Mouse (Mus musculus) left cerebral cortex, postnatal 10 days (tissue): ENCODE data around the gene Rbm19. TPM values are rescaled to one million over a fixed set of nuclear protein-coding genes. Genes with fewer than 3 reads are reported as not detected.
A peak's percentile ranks its signal among the peaks of the same experiment; 100 is the strongest.
"Not testable (repeated sequence)": the region's sequence is repeated elsewhere in the genome, so short reads cannot be mapped to it uniquely, and the experiment has no call there.

ENCODE experiments used
- DNase-seq, 2 experiments: peaks; one replicate each; pipeline ENCODE4 v3.0.0; 2021 to 2022; ENCODE audit warnings: low spot score in 2 of 2, mixed read lengths in 1 of 2; ENCODE audit errors: extremely low spot score in 1 of 2
- intact Hi-C: fragments of 180-260 bp; cut with DNase I; formaldehyde crosslinking; loops from one replicate; pipeline ENCODE4 v1.15.1; 2025
- total RNA-seq, 2 experiments: library from RNA; stranded (reverse); gene quantifications; 2 replicates each; pipeline ENCODE4 v1.2.3; 2021

Gene Rbm19
- 10 to 100 TPM; 23.8 to 24.6 TPM for total RNA-seq

GRCm38 (mm10) chr5:120116261-120117050 lies at the start of gene Rbm19:
Gene Rbm19 (plus strand): TSS chr5:120116465.
- intact Hi-C loops, result loop anchor here (10.0 kb wide), 1 partner anchor 1352 kb away; no protein-coding TSS in a partner anchor
- peak; percentile 87 to 97 for DNase-seq

- DNase-seq, result no peak
- intact Hi-C loops, result no loop called here
Observed at GRCm38 (mm10) chr5:120067266-120067665, 49.0 kb upstream of the Rbm19 start.

GRCm38 (mm10) chr5:120074101-120074500 lies 42.2 kb upstream of the Rbm19 start:
- intact Hi-C loops, result no loop called here
- no peak for DNase-seq

GRCm38 (mm10) chr5:120080027-120080426 lies 36.2 kb upstream of the Rbm19 start:
- intact Hi-C loops, result no loop called here

GRCm38 (mm10) chr5:120080468-120080867 lies 35.8 kb upstream of the Rbm19 start:
- DNase-seq, result no peak
- intact Hi-C loops, result no loop called here

More at GRCm38 (mm10) chr5:120080027-120080426, 36.2 kb upstream of the Rbm19 start:
- DNase-seq, result no peak

- intact Hi-C loops, result loop anchor here (1.0 to 5.0 kb wide), 2 partner anchors 231 to 310 kb away; no protein-coding TSS in a partner anchor
- peak; percentile 64 to 92 for DNase-seq
Observed at GRCm38 (mm10) chr5:120088561-120088960, 27.7 kb upstream of the Rbm19 start.

GRCm38 (mm10) chr5:120094602-120095001 lies 21.7 kb upstream of the Rbm19 start:
- no peak for DNase-seq
- intact Hi-C loops, result no loop called here

GRCm38 (mm10) chr5:120097042-120097441 lies 19.2 kb upstream of the Rbm19 start:
- intact Hi-C loops, result no loop called here
- DNase-seq, result no peak

GRCm38 (mm10) chr5:120100814-120101213 lies 15.5 kb upstream of the Rbm19 start:
- no peak for DNase-seq
- intact Hi-C loops, result loop anchor here (5.0 to 10.0 kb wide), 3 partner anchors 324 to 1316 kb away; no protein-coding TSS in a partner anchor

GRCm38 (mm10) chr5:120102097-120102496 lies 14.2 kb upstream of the Rbm19 start:
- intact Hi-C loops, result loop anchor here (5.0 to 10.0 kb wide), 3 partner anchors 325 to 1317 kb away; no protein-coding TSS in a partner anchor

GRCm38 (mm10) chr5:120102732-120103131 lies 13.5 kb upstream of the Rbm19 start:
- DNase-seq, result peak in 1 of 2 experiments; percentile 48
- intact Hi-C loops, result loop anchor here (5.0 to 10.0 kb wide), 3 partner anchors 325 to 1318 kb away; no protein-coding TSS in a partner anchor

More at GRCm38 (mm10) chr5:120102097-120102496, 14.2 kb upstream of the Rbm19 start:
- DNase-seq, result no peak

GRCm38 (mm10) chr5:120103458-120103857 lies 12.8 kb upstream of the Rbm19 start:
- no peak for DNase-seq
- intact Hi-C loops, result loop anchor here (5.0 to 10.0 kb wide), 3 partner anchors 326 to 1319 kb away; no protein-coding TSS in a partner anchor

- DNase-seq, result no peak
Observed at GRCm38 (mm10) chr5:120106424-120107073, 9.7 kb upstream of the Rbm19 start.

GRCm38 (mm10) chr5:120114361-120114760 lies 1.9 kb upstream of the Rbm19 start:
- DNase-seq, result no peak
- intact Hi-C loops, result loop anchor here (10.0 kb wide), 1 partner anchor 1350 kb away; no protein-coding TSS in a partner anchor

More at GRCm38 (mm10) chr5:120106424-120107073, 9.7 kb upstream of the Rbm19 start:
- intact Hi-C loops, result loop anchor here (10.0 kb wide), 1 partner anchor 1322 kb away; no protein-coding TSS in a partner anchor

GRCm38 (mm10) chr5:120117161-120117560 lies 896 bp downstream of the Rbm19 start:
- intact Hi-C loops, result loop anchor here (10.0 kb wide), 1 partner anchor 1352 kb away; no protein-coding TSS in a partner anchor
- not testable (repeated sequence) for DNase-seq

- intact Hi-C loops, result no loop called here
- DNase-seq, result no peak
Observed at GRCm38 (mm10) chr5:120124881-120125690, 8.8 kb downstream of the Rbm19 start.

GRCm38 (mm10) chr5:120127641-120128040 lies 11.4 kb downstream of the Rbm19 start:
- intact Hi-C loops, result no loop called here
- DNase-seq, result no peak

GRCm38 (mm10) chr5:120128511-120128910 lies 12.2 kb downstream of the Rbm19 start:
- no peak for DNase-seq
- intact Hi-C loops, result no loop called here
